Mouse (Mus musculus) neutrophil, adult 5-6 weeks (primary cell): ENCODE results near the gene 1700016K19Rik. TPM values are rescaled to one million over a fixed set of nuclear protein-coding genes. Genes with fewer than 3 reads are reported as not detected.
A peak's percentile ranks its signal among the peaks of the same experiment; 100 is the strongest.

Source experiments
- ATAC-seq: fragments of 151-379, 151-347 bp; 2 replicates; pipeline ENCODE4 v1.8.0; 2017; ENCODE audit warnings: mild to moderate bottlenecking, moderate TSS enrichment; ENCODE audit not compliant: insufficient number of reproducible peaks, poor library complexity, low FRiP score, severe bottlenecking; ENCODE audit errors: extremely low read depth
- total RNA-seq: library from RNA; stranded (forward); fragments of 200-1000 nt; gene quantifications from 2 replicates; pipeline ENCODE4 v1.2.3, GENCODE M21; 2017

1700016K19Rik gene
- total RNA-seq, 1 experiment from 2014 or later = not detected

GRCm38 (mm10) chr11:76026527-76027138, 26.9 kb downstream of the 1700016K19Rik start:
- no peak for ATAC-seq

GRCm38 (mm10) chr11:76027139-76028071, 27.7 kb downstream of the 1700016K19Rik start, which contains the start of gene Rflnb:
Gene Rflnb (minus strand): TSS chr11:76027782.
- peak; percentile 48 for ATAC-seq

GRCm38 (mm10) chr11:76028072-76028465, 28.4 kb downstream of the 1700016K19Rik start:
- no peak for ATAC-seq

- peak; percentile 45 for ATAC-seq
These were observed 33.6 kb downstream of the 1700016K19Rik start for GRCm38 (mm10) chr11:76033359-76033758.

DNA sequence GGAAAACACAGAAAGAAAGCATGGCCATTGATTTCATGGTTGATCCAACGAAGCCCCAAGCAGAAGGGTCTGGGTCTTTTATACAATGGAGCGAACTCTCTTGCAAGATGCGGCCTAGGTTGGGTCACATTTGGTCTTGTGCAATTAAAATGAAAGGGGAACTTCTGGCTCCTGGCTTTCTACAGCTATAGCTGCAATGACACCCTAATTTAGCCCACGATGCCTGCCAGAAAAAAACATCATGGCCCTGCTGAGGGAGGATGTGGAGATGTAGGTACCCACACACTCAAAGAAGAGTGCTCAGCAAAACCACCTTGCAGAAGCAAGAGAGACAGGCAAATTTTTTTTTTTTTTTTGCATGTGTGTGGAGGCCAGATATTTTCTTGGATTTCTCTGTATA, 34.1 kb downstream of the 1700016K19Rik start:
- peak; percentile 67 for ATAC-seq

DNA sequence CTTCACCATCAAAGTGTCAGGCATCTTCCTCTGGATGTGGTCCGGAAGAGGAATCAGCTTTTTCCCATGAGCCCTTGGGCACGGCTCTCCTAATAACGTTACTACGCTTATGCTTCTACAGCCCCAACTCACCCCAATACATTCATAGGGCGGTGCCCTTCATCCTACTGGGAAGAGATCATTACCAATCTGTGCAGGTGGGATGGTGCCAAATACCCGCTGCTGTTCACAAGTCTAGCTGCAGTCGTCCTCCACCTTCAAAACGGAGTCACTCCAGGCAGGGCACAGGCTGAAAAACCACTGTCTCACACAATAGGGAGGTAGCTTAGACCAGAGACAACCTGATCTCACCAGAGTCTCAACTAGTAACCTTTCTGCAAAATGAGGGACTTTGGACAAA, 35.5 kb downstream of the 1700016K19Rik start:
- ATAC-seq = no peak

GRCm38 (mm10) chr11:76037581-76038294, 38.0 kb downstream of the 1700016K19Rik start:
- ATAC-seq = no peak

GRCm38 (mm10) chr11:76039271-76040053, 39.8 kb downstream of the 1700016K19Rik start:
- no peak for ATAC-seq

- no peak for ATAC-seq
These were observed 40.4 kb downstream of the 1700016K19Rik start for GRCm38 (mm10) chr11:76040106-76040505.

DNA sequence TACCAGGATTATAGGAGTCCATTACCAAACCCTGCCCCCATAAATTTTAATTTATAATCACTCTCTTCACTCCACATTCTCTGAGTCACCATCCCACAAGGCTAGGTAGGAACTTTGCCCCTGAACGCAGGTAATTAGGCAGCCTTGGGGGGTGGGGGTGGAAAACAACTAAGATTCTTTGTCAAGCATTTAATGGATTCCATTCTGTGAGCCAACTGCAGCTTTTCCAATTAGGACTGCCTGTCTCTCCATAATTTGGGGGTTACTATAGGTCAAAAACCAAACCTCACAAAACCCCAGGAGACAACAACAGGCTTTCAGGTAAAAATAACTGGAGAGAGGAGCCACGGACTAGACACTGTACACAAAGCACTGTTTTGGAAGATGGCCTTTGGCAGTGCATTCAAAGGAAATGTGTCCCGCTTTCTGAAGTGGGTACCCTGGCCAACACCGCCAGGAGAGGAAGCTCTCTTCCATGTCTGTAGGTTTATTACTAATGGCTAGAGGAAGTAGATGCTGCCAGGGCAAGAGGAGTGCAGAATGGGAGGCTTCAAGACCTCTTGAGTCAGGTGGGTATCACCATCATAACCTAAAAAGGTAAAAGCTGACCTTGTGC, 41.2 kb downstream of the 1700016K19Rik start:
- ATAC-seq = no peak

- ATAC-seq = no peak
These were observed 42.4 kb downstream of the 1700016K19Rik start for GRCm38 (mm10) chr11:76042041-76042638.

GRCm38 (mm10) chr11:76042882-76043281, 43.2 kb downstream of the 1700016K19Rik start:
- no peak for ATAC-seq

DNA sequence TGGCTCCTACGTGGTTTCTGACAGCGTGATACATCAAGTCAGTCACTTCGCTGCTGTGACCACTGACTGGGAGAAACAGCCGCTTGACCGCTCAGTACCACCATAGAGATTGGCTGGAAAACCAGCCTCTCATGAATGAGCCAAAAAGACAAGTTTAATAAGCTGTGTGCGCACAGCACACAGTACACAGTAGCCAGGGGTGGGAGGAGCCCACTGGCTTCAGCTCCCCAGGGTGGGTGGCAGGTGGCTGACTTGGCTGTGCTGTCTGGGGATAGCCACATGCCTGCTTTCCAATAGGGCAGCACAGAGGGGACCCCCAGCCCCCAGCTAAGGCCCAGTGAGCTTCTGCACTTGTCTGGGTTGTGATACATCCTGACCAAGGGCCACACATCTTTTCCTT, 44.8 kb downstream of the 1700016K19Rik start:
- ATAC-seq = no peak

DNA sequence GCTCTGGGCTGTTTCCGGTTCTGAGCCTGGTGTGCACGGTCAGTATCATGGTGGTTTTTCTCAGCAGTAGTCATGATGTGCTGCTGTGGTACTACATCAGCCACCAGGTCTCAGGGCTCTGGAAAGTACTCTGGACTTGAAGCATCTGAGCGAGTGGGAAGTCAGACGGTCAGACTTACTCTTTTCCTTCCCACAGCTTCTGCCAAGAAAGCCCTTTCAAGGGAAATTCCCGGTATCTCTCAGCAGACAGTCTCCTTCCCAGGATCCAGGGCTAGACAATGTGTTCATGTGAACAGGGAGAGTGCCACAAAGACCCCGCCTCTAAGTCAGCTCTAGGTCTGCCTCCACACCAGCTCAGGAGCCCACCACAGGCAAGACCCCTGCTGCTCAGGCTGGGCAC, 45.7 kb downstream of the 1700016K19Rik start:
- ATAC-seq = no peak

DNA sequence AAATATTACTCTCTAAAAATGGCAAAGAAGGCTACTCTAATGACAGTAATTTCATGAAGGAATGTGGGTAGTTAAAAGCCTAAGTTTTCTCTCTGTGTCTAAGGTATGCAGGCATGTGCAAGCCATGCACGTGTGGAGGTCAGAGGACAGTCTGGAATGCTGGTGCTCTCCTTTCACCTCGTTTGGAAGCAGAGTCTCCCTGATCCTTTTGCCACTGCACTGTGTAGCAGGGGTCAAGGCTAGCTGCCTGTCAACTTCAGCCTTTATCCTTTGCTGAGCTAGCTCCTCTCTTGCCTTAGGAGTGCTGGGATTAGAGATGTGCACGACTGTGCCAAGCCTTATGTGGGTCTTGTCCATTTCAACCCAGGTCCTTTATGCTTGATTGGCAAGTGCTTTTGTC, 50.8 kb downstream of the 1700016K19Rik start:
- ATAC-seq = no peak

- no peak for ATAC-seq
These were observed 51.3 kb downstream of the 1700016K19Rik start for GRCm38 (mm10) chr11:76050967-76051512.

- ATAC-seq = no peak
These were observed 52.8 kb downstream of the 1700016K19Rik start for GRCm38 (mm10) chr11:76052496-76052895.
